Mouse (Mus musculus) cerebellum, adult (tissue): ENCODE data around the gene Poldip3.

Experiments
- ATAC-seq: cut with Nextera tagmentation; 2 replicates; pipeline ENCODE4 v1.9.2; 2017; ENCODE audit warnings: mild to moderate bottlenecking, moderate library complexity, mixed read lengths; ENCODE audit not compliant: insufficient number of reproducible peaks, low FRiP score, low TSS enrichment

The Poldip3 gene

DNA sequence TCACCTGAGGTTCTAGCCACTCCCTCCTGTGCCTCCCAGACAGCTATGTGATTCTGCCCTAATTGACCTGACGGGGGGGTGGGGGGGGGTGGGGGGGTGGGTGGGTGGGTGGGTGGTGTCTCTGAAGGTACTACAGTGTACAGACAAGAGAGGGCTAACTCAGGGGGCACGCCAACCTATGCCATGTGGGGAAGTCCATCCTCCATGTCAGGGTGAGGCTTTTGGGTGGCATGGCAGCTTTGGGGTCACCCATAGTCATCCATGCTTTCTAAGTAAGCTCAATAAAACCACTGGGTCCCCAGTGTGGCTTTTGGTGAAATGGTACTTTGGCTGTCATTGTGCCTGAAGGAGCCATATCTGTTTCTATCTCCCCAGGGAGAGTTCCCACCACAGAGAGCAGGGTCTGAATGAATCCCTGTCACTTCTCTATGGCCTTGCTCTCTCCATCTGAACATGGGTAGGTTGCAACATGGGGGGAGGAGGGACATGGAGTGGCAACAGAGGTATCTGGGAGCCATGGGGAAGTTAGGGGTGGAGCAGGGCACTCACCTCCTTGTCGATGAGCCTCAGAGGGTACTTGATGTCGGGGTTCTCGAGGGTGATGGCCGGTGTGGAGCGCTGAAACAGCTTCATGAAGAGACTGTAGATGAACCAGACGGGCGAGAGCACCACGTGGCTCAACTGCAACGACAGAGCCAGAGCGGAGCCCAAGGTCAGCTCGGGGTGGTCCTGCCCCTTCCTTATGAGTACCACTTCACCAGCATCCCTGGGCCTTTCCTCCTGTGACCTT, 16.5 kb upstream of the Poldip3 start:
- ATAC-seq: no peak

DNA sequence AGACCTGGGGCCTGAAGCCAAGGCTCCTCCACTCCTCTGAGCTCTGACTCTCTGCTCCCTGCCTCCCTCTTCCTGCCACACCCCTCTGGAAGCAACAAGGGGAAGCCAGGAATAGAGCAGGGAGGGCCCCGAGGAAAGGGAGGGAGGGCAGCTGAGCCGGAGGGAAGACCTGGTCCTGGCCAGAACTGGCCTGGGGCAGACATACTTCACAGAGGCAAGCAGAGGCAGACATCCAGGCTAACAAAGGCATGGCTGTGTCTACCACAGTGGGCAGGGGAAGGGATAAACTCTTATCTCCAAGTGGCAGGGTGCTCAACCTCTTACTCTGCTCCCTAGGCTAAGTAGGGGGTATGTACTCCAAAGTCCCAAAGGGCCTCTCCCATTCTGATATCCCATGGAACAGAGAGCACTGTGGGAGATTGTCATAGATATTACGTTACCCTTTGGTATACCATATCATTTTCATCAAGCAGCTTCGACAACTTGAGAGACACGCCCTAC, 15.8 kb upstream of the Poldip3 start:
- no peak for ATAC-seq

DNA sequence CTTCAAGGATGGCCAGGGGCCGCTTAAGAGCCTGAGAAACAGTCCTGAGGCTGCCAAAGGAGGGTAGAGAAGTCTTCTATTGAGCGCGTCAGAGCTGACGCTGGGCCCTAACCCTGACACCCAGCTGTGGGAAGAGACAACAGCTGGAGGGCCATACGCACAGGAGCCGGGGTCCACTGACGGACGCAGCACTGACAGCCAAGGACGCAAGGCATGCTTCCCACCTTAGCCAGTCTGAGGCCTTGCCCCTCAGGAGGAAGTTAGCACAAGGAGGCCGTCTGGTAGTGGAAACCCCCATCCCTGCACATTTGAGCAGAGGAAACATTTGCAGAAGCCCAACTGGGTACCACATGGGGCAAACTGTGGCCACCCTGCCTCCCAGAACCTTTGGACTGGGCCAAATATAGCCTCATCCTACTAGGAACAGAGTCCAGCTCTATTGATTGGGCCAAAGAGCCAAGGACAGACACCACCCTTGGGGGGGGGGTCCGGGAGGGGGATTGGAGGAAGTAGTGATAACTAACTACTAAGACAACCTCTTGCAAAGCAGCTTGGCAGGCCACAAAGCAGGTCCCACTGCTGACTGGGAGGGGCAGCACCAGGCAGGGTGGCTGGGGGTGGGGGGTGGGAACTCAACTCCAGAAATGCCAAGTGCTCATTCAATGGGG, 13.8 kb upstream of the Poldip3 start:
- ATAC-seq: no peak

DNA sequence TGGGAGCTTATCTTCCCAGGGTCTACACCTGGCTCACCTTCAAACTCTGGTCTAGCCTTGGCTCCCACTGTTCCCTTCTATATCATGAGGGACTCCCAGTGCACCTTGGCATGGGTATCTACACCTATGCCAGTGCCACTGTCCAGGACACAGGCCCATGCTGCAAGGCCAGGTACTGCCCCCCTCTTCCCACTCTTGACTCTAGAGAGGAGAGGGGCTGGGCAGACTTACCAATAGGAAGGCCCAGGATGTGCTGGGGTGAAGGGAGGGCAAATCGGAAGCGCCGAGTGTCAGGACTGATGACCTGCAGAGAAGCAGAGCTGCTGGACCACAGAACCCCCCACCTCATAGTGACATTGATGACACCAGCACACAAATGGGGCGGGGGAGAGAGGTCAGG, 12.8 kb upstream of the Poldip3 start:
- ATAC-seq: no peak

DNA sequence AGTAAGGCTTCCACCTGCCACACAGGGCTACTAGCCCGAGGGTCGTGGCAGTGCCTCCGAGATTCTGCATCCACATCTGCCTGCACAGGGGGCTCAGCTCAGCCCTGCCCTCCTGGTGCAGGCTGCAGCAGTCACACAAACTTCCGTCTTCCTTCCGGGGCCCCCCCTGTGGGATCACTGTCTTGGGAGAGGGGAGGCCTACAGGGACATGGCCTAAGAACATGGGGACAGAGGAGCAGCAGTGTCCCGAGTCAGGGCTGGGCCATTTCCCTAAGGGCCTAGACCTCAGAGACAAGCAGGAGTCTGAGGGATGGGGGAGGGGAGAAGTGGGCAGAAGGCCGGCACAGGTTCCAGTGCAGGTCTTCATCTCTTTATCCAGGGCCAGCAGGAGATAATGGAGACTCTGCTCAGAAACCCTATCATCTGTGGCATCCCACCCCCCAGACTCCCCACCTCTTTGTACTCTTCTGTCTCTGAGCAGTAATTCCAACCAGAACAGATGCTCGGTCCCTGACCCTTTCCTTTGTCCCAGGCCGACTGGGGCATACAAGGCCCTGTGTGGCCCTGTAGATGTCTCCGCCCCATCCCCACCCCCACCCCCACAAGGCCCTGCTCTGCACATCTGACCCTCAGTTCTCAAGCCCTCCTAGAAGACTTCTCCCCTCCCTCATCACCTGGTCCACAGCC, 12.0 kb upstream of the Poldip3 start:
- no peak for ATAC-seq

DNA sequence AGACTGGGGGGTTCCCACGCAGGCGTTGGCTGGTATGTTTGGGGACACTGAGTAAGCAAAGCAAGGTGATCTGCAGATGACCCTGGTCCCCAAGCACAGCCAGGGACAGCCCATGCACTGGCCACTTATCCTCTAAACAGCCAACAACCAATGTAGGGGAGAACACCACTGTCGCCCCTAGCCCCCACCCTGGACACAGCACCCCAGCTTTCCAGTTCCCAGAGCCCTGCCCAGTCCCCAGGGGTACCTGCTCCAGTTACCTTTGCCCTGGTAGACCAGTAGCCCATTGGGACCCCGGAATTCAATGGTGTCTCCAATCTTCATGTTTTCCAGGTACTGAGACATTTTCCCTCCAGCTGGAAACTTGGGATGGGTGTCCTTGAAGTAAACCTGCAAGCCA, 11.4 kb upstream of the Poldip3 start:
- ATAC-seq: no peak

DNA sequence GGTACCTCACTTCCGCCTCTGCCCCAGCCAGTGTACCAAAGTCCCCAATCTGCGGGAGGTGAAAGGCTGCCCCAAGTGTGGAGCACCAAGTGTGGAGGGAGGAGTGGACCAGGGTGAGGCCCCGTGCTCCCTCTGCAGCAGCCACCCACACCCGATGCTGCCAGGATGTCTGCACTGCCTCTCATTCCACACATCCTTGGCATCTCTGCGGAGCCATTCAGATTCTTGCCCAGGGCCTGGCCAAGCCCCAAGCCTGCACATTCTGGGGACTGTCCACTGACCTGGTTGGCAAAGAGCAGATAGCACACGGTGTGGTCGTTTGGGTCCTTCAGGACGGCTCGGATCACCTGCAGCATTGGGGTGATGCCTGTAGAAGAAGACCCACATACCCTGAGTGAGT, 10.6 kb upstream of the Poldip3 start:
- no peak for ATAC-seq

DNA sequence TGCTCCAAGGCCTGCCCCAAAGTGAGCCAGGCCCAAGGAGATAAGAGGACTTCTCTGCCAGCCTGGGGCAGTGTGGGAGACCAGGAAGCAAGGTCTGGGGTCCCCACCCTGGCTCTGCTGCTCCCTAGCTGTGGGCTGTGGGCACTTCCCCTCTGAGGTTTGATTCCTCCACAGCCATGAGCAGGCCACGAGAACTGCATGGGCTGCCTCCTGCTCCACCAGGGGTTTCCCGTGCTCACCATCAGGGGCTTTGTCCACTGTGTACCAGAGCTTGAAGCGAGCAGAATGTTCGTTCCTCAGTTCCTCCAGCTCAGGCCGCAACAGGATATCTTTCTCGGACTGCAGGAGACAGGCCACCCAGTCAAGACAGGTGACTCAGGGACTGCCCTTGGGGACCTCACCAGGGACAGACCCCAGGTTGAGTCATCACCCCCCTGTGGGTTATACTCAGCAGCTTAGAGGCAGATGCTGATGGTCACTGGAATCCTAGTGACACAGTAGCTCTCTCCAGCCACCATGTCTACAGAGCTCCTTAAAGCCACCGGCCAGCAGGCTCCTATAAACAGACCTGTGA, 9.5 kb upstream of the Poldip3 start:
- ATAC-seq: no peak

DNA sequence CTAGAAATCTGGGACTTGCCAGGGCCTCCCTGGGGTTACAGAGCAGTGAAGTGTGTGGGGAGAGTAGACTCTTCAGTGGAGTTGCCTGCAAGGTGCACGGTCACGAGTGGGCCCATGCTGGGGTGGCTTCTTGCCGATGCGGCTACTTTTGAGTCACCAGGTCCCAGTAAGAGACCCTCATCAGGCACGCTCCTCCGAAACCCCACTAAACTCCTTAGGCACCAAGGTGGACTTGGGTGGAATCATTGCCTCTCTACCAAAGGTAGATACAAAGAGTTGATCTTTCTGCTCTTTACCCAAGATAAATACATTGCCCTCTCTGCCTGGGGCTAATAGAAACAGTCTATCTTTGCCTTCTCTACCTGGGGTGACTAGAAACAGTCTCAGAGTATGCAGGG, 8.5 kb upstream of the Poldip3 start:
- no peak for ATAC-seq

DNA sequence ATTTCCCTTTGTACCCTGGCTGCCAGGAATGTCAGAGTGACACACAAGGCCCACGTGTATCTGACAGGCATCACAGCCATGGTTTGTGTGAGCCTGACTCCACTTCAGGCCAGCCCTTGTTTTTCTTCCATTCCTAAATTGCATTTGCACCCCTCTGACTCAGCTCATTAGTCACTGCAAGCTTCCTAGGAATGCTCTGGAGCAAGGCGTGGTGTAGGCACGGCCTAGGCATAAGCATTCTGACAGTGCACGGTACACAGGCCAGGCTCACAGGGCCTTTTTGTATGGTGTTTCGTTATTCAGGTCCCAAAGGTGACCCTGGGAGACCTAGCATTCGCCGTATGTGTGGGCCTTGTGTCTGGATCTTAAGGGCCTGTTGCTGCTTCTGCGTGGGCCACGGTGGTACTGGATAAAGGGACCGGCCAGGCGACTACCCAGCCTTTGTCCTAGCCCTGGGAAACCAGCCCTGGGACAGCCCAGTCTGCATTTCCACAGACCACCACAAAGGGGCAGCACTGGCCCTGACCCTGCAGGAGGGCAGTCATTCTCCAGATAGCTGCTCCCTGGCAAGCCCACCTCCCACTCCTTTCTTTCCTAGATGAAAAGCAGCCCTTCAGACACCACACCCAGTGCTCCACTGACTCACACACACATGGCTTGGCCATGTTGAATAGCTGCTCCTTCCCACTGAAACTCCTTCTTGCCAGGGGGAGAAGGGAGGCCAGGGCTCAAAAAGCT, 7.9 kb upstream of the Poldip3 start:
- no peak for ATAC-seq

DNA sequence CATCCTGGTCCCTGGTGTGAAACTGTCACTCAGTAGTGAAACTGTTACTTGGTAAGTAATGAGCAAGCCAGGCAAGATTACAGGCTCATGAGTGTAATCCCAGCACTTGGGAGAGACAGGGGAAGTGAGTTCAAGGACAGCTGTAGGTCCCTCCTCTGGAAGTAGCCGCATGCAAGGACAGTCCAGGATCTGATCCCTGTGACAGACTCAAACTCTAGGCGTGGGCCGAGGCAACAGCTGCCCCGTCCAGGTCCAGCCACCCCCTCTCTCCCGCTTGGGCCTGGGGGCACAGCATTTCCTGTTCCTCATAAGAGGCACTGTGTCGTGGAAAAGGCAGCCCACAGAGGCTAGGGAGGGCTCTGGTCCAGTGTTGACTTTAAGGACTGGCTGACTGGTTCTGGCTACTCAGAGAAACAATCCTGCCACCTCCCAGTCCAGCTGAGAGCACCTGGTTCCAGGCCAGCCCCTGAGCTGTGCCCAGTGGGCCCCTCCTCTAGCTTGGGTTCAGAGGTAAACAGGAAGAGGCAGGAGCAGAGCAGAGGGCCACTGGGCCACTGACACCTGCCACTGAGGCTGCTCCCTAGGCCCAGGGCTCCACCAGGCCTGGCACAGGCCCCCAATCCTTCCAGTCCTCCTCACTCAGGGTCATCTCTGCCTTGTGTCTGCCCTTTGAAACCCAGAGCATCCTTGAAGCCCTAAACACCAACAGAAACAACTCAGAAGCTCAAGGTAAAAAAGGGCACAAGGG, 6.7 kb upstream of the Poldip3 start:
- ATAC-seq: no peak

DNA sequence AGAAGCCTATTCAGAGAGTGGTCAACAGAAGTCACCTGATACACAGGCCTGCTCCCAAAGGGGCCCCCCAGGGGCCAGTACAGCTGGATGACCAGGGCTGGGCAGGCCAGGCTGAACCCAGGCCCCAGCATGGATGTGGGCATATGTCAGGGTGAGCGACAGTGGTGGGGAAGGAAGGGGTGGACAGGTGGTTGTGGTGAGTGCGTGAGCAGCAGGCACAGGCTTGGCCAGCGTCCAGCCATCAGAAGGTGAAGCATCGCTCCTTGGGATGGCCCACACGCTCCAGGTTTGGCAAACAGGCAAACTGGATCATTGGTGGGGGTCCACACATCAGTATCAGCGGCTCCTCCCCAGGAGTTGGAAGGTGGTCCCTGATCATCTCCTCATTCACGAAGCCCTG, 5.1 kb upstream of the Poldip3 start:
- ATAC-seq: no peak

DNA sequence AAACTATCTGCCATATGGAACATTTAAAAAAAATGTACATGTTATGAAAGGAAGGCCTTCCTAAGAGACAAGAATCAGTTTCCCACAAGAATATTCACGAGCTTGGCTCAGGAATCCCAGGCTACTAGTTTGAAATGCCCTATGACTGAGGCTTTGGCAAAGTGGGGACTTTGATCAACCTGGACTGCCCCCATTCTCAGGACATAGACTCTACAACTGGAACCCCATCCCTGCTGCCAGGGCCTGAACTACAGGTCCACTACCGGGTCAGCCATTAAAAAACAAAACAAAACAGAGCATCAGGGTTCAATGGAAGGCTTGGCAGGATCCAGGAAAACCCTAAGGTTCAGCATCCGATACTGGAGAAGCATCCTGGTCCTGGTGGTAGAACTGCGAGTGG, 1.5 kb upstream of the Poldip3 start:
- no peak for ATAC-seq

DNA sequence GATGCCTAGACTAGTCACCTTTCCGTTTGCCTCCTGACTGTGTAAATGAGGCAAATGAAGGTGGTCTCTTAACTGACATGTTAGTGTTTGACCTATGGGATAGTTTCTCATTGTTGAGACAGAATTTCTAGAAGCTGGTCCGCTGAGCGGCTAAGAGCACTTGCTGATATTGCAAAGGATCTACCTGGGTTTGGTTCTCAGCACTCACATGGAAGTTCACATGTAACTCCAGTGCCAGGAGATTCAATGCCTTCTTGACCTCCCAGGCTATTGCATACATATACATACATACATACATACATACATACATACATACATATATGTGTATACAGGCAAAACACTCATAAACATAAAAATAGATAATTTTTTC, 874 bp upstream of the Poldip3 start:
- no peak for ATAC-seq

DNA sequence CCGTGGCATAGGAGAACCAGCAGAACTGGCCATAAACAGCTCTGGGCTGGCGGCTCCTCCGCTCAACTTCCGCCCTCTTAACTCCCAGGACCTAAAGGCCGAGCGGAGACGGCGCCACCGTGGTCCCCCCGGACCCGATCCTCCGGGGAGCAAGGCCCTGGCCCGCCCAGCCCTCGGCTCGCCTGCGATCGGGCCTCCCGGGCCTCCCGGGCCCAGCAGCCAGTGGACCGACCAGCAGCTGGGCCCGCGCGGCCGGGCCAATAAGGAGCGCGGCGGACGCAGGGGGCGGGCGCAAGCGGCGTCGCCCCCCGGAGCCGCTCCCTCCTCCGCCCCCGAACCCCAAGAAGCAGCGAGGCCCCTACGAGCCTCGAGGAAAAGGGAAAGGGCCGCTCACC, 386 bp downstream of the Poldip3 start:
- peak; percentile 78 for ATAC-seq

DNA sequence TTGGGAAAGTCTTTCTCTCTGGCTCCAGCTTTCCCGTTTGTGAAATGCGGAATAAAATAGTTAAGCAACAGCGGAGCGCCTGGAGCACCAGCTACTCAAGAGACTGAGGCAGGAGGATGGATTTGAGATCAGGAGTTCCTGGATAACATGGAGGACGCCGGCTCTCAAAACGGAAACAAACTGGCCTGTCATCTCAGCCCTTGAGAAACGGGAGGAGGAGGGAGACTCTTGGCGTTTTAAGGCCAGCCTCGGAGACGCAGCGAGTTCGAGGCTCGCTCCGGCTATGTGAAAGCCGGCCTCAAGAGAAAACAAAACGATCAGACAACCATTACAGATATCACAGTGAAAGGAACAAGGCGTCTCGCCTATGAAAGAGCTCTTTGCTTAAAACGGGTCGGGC, 789 bp downstream of the Poldip3 start:
- ATAC-seq: no peak

DNA sequence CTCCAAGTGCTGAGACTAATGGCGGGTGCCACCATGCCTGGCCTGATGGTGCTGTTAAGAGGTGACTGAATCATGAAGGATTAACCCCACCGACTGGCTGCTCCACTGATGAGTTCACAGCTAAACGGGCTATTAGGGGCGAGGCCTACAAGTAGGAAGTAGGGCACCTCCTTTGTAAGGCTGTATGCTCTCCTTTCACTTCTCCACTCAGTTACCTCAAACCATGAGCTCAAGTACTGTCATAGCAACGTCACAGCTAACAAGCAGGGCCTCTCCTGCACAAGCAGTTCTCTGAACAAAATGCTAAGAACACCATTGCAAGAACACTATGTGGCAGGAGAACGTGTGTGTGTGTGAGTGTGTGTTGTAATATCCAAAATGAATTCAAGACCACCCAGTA, 3.6 kb downstream of the Poldip3 start:
- ATAC-seq: no peak

DNA sequence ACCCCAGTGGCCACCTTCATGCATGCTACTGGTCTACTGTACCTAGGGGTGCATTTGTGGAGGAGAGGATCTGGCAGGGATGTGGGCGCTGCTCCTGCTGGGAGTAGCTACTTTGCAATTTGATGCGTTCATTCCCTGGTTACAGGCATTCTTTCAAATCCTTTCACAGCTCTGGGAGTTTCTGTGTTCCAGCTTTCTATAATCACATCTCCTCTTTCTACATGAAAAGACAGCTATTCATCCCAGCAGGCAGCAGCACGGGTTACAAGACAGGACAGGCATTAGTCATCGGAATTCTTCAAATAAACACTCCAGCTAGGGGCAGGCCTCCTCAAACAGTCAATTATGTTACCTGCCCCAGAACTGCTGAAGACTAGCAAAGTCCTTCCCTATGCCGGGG, 6.3 kb downstream of the Poldip3 start:
- no peak for ATAC-seq

DNA sequence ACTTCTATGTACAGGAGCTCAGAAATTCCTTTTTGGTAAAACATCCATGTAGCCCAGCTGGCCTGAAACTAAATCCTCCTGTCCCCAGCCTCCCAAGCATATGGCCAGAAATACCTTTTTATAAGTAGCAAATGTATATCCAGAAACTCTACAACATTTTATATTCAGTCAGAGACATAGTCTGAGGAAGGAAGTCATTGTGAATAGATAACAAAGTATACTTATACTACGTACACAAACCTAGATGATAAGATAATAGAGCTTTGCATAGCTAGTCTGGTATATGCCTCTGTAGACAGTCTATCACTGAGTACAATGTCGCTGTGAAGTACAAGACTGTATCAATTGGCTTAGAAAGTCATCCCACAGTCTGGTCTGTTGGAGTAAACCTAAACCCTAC, 13.5 kb downstream of the Poldip3 start:
- no peak for ATAC-seq

DNA sequence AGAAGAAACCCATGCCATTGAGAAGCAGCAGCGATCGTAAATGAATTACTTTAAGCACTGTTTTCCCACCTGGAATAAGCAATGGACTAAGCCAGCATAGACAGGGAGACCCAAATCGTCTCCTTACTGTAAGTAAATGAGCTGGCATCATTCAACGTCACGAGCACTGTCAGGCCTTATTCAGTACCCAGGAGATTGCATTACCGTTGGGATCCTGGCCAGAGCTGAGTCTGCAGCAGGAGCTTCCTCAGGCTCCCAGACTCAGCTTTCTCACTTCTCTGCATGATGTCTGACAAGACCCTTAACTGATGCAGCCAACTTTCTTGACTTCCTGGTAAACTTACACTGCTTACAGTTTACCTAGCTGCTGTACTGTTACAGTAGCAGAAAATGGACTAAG, 14.5 kb downstream of the Poldip3 start:
- ATAC-seq: no peak
